Mouse (Mus musculus): Measurements from ENCODE around the gene Gm28308. TPM values are rescaled to one million over a fixed set of nuclear protein-coding genes. Genes with fewer than 3 reads are reported as not detected.
A peak's percentile ranks its signal among the peaks of the same experiment; 100 is the strongest.

The Gm28308 gene
- total RNA-seq (2014; rRNA removed) (not detected in 2 replicates), polyA plus RNA-seq (2015; fragmentation: Nextera tagmentation; extraction: Ambion mirVana) (not detected in 2 replicates)

DNA sequence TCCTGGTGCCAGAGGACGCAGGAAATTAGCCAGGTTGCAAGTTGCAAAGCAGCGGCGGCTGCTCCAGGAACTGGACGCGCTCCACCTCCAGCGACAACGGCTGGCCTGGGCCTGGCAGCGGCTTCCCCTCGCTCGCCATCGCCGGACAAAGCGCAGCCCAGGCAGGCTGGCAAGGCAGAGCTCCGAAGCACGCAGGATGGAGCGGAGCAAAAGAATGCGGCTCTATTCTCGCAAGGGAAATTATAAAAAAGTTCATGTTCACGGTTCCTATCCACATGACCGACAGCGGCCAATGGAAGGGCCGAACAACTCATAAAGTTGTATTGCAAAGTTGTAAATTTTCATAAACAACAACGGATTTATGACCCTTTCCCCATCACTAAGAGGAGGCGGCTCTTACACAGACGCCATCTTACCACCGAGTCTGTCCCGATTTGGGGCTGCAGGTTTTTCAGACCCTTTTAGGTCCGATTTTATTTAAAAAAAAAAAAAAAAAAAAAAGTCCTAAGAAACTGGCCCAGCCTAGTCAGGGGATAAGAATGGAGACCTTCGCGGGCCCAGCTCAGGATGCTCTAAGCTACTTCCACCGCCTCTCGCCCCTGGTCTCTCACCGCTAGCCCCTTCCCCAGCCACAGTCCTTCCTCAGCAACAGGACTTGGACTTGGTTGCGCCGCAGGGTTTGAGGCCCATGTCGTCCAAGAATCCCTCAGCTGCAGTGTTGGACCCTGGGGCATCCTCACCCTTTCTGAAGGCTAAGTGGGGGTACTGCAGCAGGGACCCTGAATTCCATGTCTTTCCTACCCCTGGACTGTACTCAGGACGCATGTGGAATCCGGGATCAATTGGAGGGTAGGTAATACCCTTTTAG, at the start of gene Gm28308, which contains the start of gene Hoxa3:
Gene Gm28308, minus strand, starts transcription at position 221 of the 868 bp plus-strand sequence.
Gene Hoxa3, minus strand, starts transcription at position 218 of the 868 bp plus-strand sequence.
- no peak within 1 kb of the TSS for H3K4me3 ChIP-seq (ENCODE audit: low read depth, low read length)
- H3K36me3 ChIP-seq (ENCODE audit: insufficient read depth, low read length): no peaks in the 10 kb centered on the region
- H3K9ac ChIP-seq (replicated peaks; ENCODE audit: low read length, poor library complexity, severe bottlenecking): no peak within 1 kb of the TSS
- WGBS: 3% methylated on average over 38 of the region's 38 CpGs
- H3K4me2 ChIP-seq (ENCODE audit: low read depth, low read length, poor library complexity, severe bottlenecking): no peak within 1 kb of the TSS
- no peaks in the 10 kb centered on the region for H3K4me1 ChIP-seq (ENCODE audit: insufficient read depth, low read length)
- no peak within 1 kb of the TSS for H3K27ac ChIP-seq (ENCODE audit: low read depth, low read length)
- ATAC-seq (ENCODE audit: low FRiP score): no peak
- DNase-seq (ENCODE audit: low spot score): no peak
- H3K9me3 ChIP-seq (ENCODE audit: low read length): no peaks in the 10 kb centered on the region
- H3K27me3 ChIP-seq (ENCODE audit: insufficient read depth, low read length): peaks cover 97% of the 10 kb centered on the region
- TF ChIP-seq CTCF (IDR thresholded peaks at IDR 0.05): no peak

DNA sequence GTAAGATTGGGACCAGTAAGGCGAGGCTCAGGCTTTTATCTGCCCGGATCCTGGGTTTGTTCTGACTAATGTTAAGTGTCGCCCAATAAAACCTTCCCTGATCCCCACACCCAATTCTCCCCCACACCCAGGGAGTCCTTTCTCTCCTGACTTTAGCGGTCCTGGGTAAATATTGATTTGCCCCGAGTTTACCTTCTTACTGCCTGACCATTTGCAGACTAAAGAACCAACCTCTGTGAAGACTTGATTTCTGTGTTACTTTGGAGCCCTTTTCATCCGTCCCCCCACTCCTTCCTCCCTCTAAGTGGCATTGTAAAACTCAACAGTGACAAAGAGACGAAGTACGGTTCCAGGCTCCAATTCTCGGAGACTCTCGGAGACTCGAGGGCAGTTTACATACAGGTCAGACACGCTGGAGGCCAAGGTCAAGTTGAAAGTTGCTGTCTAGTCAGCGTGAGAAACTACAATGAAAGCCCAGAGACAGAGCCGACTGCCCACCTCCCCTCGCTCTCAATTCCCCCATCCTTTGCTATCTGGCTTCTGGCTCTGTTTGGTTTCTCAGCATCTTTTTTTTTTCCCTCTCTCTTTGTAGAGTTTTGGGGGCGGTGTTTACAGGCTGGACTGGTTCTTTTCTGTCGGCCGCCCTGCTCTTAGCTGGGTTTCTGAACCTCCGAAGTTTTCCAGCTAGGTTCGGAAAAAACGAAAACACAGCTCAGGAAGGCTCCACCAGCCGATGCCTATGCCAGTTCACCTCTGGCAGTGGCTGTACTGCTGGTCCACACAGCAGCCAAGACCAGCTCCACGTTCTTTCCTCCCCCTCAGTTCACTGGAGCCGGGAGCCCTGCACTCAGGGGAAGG, 49.6 kb upstream of the Gm28308 start:
- Histone ChIP-seq H3K9ac (replicated peaks; ENCODE audit: low read length, poor library complexity, severe bottlenecking) (no peak overlapping the region), H3K27ac (ENCODE audit: low read depth, low read length) (no peak overlapping the region), H3K4me2 (ENCODE audit: low read depth, low read length, poor library complexity, severe bottlenecking) (no peak overlapping the region), H3K27me3 (ENCODE audit: insufficient read depth, low read length) (peaks cover 86% of the 10 kb centered on the region), H3K4me1 (ENCODE audit: insufficient read depth, low read length) (no peaks in the 10 kb centered on the region), H3K36me3 (ENCODE audit: insufficient read depth, low read length) (no peaks in the 10 kb centered on the region), H3K4me3 (ENCODE audit: low read depth, low read length) (no peak overlapping the region), H3K9me3 (ENCODE audit: low read length) (no peaks in the 10 kb centered on the region)
- DNase-seq (ENCODE audit: low spot score): no peak
- TF ChIP-seq CTCF (IDR thresholded peaks at IDR 0.05): no peak
- ATAC-seq (ENCODE audit: low FRiP score): no peak
- whole genome bisulfite sequencing: under 1% methylated on average over 24 of the region's 24 CpGs

DNA sequence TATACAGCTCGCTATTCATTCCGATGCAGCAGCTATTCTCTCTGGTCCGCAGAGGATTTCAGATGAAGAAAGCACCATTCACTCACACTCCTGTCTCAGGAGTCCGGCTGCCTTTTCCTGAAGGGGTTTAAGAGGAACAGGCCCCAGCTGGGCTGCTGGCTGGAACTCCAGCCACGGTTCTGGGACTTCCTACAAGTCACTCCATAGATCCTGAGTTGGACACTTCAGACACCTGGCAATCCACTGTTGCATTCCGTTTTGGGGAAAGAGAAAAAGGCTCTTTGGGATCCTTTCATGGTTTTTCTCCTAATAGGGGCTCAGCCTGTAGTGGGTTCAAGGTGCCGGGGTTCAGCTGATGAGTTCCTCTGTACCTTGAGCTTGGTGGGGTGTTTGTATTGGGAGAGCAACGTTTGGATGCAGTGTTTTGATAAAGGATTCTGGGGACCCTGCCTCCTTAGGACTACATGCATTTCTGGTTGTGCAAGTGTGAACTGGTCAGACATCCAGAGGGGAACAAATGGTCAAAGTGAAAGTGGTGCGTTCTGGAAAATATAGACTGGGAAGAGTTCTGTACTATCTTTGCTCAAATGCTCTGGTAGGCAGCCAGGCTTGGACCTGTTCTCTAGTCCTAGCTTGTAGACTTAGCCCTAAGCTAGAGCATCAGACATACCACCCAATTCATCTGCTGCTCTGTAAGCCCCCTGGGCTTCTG, 48.8 kb upstream of the Gm28308 start:
- Histone ChIP-seq H3K36me3 (ENCODE audit: insufficient read depth, low read length) (no peaks in the 10 kb centered on the region), H3K4me3 (ENCODE audit: low read depth, low read length) (no peak overlapping the region), H3K4me2 (ENCODE audit: low read depth, low read length, poor library complexity, severe bottlenecking) (no peak overlapping the region), H3K9ac (replicated peaks; ENCODE audit: low read length, poor library complexity, severe bottlenecking) (no peak overlapping the region), H3K27ac (ENCODE audit: low read depth, low read length) (no peak overlapping the region), H3K4me1 (ENCODE audit: insufficient read depth, low read length) (no peaks in the 10 kb centered on the region), H3K27me3 (ENCODE audit: insufficient read depth, low read length) (peaks cover 82% of the 10 kb centered on the region), H3K9me3 (ENCODE audit: low read length) (no peaks in the 10 kb centered on the region)
- DNase-seq (ENCODE audit: low spot score): no peak
- no peak for TF ChIP-seq CTCF (IDR thresholded peaks at IDR 0.05)
- no peak for ATAC-seq (ENCODE audit: low FRiP score)
- 3% methylated on average over 9 of the region's 9 CpGs for WGBS

DNA sequence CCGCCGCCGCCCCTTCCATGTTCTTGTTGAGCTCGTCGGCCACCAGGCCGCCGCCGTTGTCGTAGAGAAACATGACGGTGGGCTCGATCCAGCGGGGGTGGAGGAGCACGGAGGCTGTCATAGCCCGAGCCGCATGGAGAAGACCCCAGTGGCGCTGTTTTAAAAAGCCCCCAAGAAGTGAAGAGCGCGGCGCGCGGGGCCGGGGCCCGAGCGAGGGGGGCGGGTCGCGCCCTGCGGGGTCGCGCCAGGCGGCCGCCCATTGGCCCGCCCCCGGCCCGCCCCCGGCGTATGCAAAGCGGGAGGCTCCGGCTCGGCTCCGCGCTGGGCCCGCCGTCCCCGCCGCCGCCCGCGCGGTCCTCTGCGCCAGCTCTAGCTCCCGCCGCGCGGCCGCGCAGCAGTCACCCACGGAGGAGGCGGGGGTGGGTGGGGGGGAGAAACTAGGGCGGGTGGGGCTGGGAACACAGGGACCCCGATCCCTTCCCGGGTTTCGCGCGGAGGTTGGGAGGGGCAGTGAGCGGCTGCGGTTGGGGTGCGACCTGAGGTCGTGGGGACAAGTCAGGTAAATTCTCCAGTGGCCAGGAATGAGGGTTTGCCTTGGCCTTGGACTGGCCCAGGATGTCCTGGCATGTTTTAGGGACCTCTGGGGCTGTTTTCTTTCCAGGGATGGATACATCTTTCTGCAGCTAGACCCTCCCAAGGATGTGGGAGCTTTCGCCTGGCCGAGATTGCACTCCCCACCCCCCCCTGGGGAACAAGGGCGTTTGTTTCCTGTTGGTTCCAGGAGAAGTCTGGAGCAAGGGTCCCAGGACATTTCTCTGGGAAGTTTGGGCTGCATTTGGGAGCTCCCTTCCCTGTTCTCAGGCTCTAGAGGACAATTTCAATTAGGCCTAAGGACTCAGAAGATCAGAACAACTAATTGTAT, 47.8 kb upstream of the Gm28308 start, which contains the start of gene Hoxa13:
Gene Hoxa13, minus strand, starts transcription at position 227 of the 922 bp plus-strand sequence.
- H3K9ac ChIP-seq (replicated peaks; ENCODE audit: low read length, poor library complexity, severe bottlenecking): no peak within 1 kb of the TSS
- peak within 1 kb of the TSS; percentile 35; the same call in 1 of the 2 replicates for H3K4me2 ChIP-seq (ENCODE audit: low read depth, low read length, poor library complexity, severe bottlenecking)
- H3K4me1 ChIP-seq (ENCODE audit: insufficient read depth, low read length): no peaks in the 10 kb centered on the region
- under 1% methylated on average over 27 of the region's 72 CpGs for WGBS
- H3K9me3 ChIP-seq (ENCODE audit: low read length): no peaks in the 10 kb centered on the region
- H3K36me3 ChIP-seq (ENCODE audit: insufficient read depth, low read length): no peaks in the 10 kb centered on the region
- ATAC-seq (ENCODE audit: low FRiP score): no peak
- no peak for TF ChIP-seq CTCF (IDR thresholded peaks at IDR 0.05)
- DNase-seq (ENCODE audit: low spot score): no peak
- H3K27ac ChIP-seq (ENCODE audit: low read depth, low read length): no peak within 1 kb of the TSS
- peak within 1 kb of the TSS; percentile 15 for H3K4me3 ChIP-seq (ENCODE audit: low read depth, low read length)
- peaks cover 80% of the 10 kb centered on the region for H3K27me3 ChIP-seq (ENCODE audit: insufficient read depth, low read length)
